Mouse (Mus musculus) MEL (cell line): Measurements from ENCODE around the gene 4930415O20Rik.

ENCODE experiments used
- CHD2 ChIP-seq: IDR thresholded peaks from 2 replicates; pipeline ENCODE4 v1.6.1; 2011; ENCODE audit warnings: low read length, improper control_type of control experiment
- CTCF ChIP-seq, 3 experiments: IDR thresholded peaks in 2 of 3; conservative IDR thresholded peaks in 1 of 3; 2 replicates each; pipeline ENCODE4 v1.5.1; 2011 to 2012; ENCODE audit warnings: low read length in 3 of 3, low read depth in 2 of 3, mild to moderate bottlenecking in 2 of 3, improper control_type of control experiment in 1 of 3, inconsistent platforms in 1 of 3, mixed read lengths in 1 of 3, moderate library complexity in 1 of 3; ENCODE audit not compliant: control insufficient read depth in 1 of 3, insufficient read depth in 1 of 3, poor library complexity in 1 of 3, severe bottlenecking in 1 of 3
- HCFC1 ChIP-seq: IDR thresholded peaks from 2 replicates; pipeline ENCODE4 v1.6.1; 2012; ENCODE audit warnings: low read depth, mild to moderate bottlenecking, inconsistent platforms, low read length, improper control_type of control experiment, moderate library complexity
- MAFK ChIP-seq: IDR thresholded peaks from 2 replicates; pipeline ENCODE4 v1.6.1; 2011; ENCODE audit warnings: low read depth, mild to moderate bottlenecking, low read length, improper control_type of control experiment, borderline replicate concordance
- MAZ ChIP-seq: IDR thresholded peaks from 2 replicates; pipeline ENCODE4 v1.6.1; 2012; ENCODE audit warnings: low read depth, mild to moderate bottlenecking, inconsistent platforms, low read length, improper control_type of control experiment
- MEF2A ChIP-seq: IDR thresholded peaks from 2 replicates; pipeline ENCODE4 v1.6.1; 2014; ENCODE audit warnings: low read depth, mild to moderate bottlenecking, inconsistent platforms, low read length, improper control_type of control experiment; ENCODE audit not compliant: poor library complexity, insufficient replicate concordance, severe bottlenecking; ENCODE audit errors: extremely low read depth
- NRF1 ChIP-seq: IDR thresholded peaks from 2 replicates; pipeline ENCODE4 v1.6.1; 2014; ENCODE audit warnings: low read depth, mild to moderate bottlenecking, inconsistent platforms, low read length, improper control_type of control experiment, moderate library complexity; ENCODE audit not compliant: poor library complexity, insufficient read depth, severe bottlenecking
- POLR2A ChIP-seq, 2 experiments: IDR thresholded peaks; 2 replicates each; pipeline ENCODE4 v1.6.1; 2011 to 2012; ENCODE audit warnings: low read length in 2 of 2, mild to moderate bottlenecking in 2 of 2, control low read depth in 1 of 2, improper control_type of control experiment in 1 of 2, low read depth in 1 of 2, moderate library complexity in 1 of 2; ENCODE audit not compliant: control insufficient read depth in 1 of 2, insufficient read depth in 1 of 2, poor library complexity in 1 of 2
- TAL1 ChIP-seq: IDR thresholded peaks from 2 replicates; pipeline ENCODE4 v1.6.1; 2012; ENCODE audit warnings: mild to moderate bottlenecking, inconsistent platforms, low read length, moderate library complexity, mixed read lengths
- ZMIZ1 ChIP-seq: IDR thresholded peaks from 2 replicates; pipeline ENCODE4 v1.6.1; 2012; ENCODE audit warnings: low read depth, mild to moderate bottlenecking, inconsistent platforms, low read length, improper control_type of control experiment, moderate library complexity
- ZNF384 ChIP-seq: IDR thresholded peaks from 2 replicates; pipeline ENCODE4 v1.6.1; 2012; ENCODE audit warnings: low read depth, mild to moderate bottlenecking, inconsistent platforms, low read length, improper control_type of control experiment

DNA sequence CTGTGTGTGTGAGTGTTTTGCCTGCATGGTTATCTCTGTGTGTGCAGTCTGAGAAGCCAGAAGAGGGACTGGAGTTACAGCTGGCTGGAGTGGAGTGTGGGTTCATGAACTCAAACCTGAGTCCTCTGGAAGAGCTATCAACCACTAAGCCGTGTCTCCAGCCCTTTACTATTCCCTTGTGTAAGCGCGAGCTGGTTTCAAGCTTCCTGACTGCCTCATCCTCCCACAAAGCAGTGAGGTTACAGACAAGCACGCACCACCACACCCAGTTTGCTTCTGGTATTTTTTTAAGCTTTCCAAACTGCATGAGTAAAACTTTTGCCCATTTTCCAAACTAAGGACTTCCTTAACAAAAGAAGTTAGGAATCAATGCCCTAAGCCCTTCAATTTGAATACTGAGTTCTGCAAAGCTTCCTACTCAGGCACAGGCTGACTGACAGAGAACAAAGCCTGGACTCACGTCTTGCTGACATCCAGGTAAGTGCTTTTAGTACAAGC lies 42.7 kb upstream of the 4930415O20Rik start:
- no peak for TF ChIP-seq POLR2A (IDR thresholded peaks at IDR 0.05; ENCODE audit: control insufficient read depth in 1 of 2, insufficient read depth in 1 of 2, low read depth in 1 of 2, low read length in 2 of 2, poor library complexity in 1 of 2)
- no peak for TF ChIP-seq TAL1
- TF ChIP-seq CTCF (IDR thresholded peaks at IDR 0.05 in 2 of 3, conservative IDR thresholded peaks at IDR 0.05 in 1 of 3; ENCODE audit: control insufficient read depth in 1 of 3, insufficient read depth in 1 of 3, low read depth in 2 of 3, low read length in 3 of 3, poor library complexity in 1 of 3, severe bottlenecking in 1 of 3): no peak
- TF ChIP-seq MAFK: no peak
- no peak for TF ChIP-seq NRF1
- TF ChIP-seq CHD2: no peak
- TF ChIP-seq ZMIZ1: no peak
- no peak for TF ChIP-seq MAZ
- TF ChIP-seq MEF2A: no peak
- no peak for TF ChIP-seq HCFC1
- no peak for TF ChIP-seq ZNF384
